Mouse (Mus musculus) layer of hippocampus, adult 2 months (tissue): ENCODE measurements around the gene Npnt. TPM values are rescaled to one million over a fixed set of nuclear protein-coding genes. Genes with fewer than 3 reads are reported as not detected.

Source experiments
- DNase-seq, 2 experiments: peaks; one replicate each; pipeline ENCODE4 v3.0.0; 2022; ENCODE audit warnings: low spot score in 2 of 2
- H3K27ac ChIP-seq: fragments of 200-600 bp; 2 replicates; pipeline ENCODE4 v1.8.1; 2022
- H3K4me3 ChIP-seq: fragments of 200-600 bp; 2 replicates; pipeline ENCODE4 v1.8.1; 2022; ENCODE audit warnings: mild to moderate bottlenecking
- CTCF ChIP-seq: fragments of 200-600 bp; conservative IDR thresholded peaks from 2 replicates; pipeline ENCODE4 v1.8.1; 2022; ENCODE audit warnings: antibody characterized with exemption, mild to moderate bottlenecking, moderate library complexity
- total RNA-seq, 2 experiments: library from RNA; stranded (reverse); gene quantifications; 2 replicates each; pipeline ENCODE4 v1.2.3; 2021

Npnt gene
- total RNA-seq, 2 experiments from 2014 or later = 14.2 to 18.7 TPM

GRCm38 (mm10) chr3:132855458-132856212, 94.5 kb downstream of the Npnt start:
- Histone ChIP-seq H3K27ac (no peak overlapping the region), H3K4me3 (no peak overlapping the region)
- DNase-seq = no peak
- no peak for TF ChIP-seq CTCF

GRCm38 (mm10) chr3:132854271-132854670, 95.8 kb downstream of the Npnt start:
- no peak overlapping the region for H3K4me3 ChIP-seq
- TF ChIP-seq CTCF = no peak
- no peak overlapping the region for H3K27ac ChIP-seq
- no peak for DNase-seq

- no peak for DNase-seq
- no peak overlapping the region for H3K27ac ChIP-seq
- TF ChIP-seq CTCF = no peak
- H3K4me3 ChIP-seq = no peak overlapping the region; the same call in 1 of the 2 replicates
Observed at GRCm38 (mm10) chr3:132851841-132852728, 98.0 kb downstream of the Npnt start.

- H3K4me3 ChIP-seq = no peak overlapping the region
- TF ChIP-seq CTCF = no peak
- DNase-seq = no peak
- no peak overlapping the region for H3K27ac ChIP-seq
Observed at GRCm38 (mm10) chr3:132851417-132851816, 98.7 kb downstream of the Npnt start.

- no peak for TF ChIP-seq CTCF
- no peak overlapping the region for H3K4me3 ChIP-seq
- DNase-seq = no peak
- H3K27ac ChIP-seq = peak overlapping the region; percentile 78
Observed at GRCm38 (mm10) chr3:132850431-132850830, 99.7 kb downstream of the Npnt start.

GRCm38 (mm10) chr3:132849669-132850068, 100.4 kb downstream of the Npnt start:
- TF ChIP-seq CTCF = no peak
- peak in 1 of 2 experiments; percentile 34 for DNase-seq

GRCm38 (mm10) chr3:132842676-132843075, 107.4 kb downstream of the Npnt start:
- TF ChIP-seq CTCF = no peak
- DNase-seq = no peak

More at GRCm38 (mm10) chr3:132849669-132850068, 100.4 kb downstream of the Npnt start:
- Histone ChIP-seq H3K27ac (peak overlapping the region; percentile 78), H3K4me3 (no peak overlapping the region)

GRCm38 (mm10) chr3:132839516-132839915, 110.6 kb downstream of the Npnt start:
- Histone ChIP-seq H3K27ac (no peak overlapping the region), H3K4me3 (no peak overlapping the region)
- no peak for TF ChIP-seq CTCF
- DNase-seq = no peak

More at GRCm38 (mm10) chr3:132842676-132843075, 107.4 kb downstream of the Npnt start:
- Histone ChIP-seq H3K4me3 (no peak overlapping the region), H3K27ac (no peak overlapping the region)

- H3K4me3 ChIP-seq = no peak overlapping the region
Observed at GRCm38 (mm10) chr3:132838656-132839417, 111.3 kb downstream of the Npnt start.

GRCm38 (mm10) chr3:132837134-132837533, 113.0 kb downstream of the Npnt start:
- Histone ChIP-seq H3K27ac (no peak overlapping the region), H3K4me3 (no peak overlapping the region)
- no peak for TF ChIP-seq CTCF
- no peak for DNase-seq

More at GRCm38 (mm10) chr3:132838656-132839417, 111.3 kb downstream of the Npnt start:
- DNase-seq = no peak
- no peak for TF ChIP-seq CTCF
- no peak overlapping the region for H3K27ac ChIP-seq

- Histone ChIP-seq H3K4me3 (no peak overlapping the region), H3K27ac (no peak overlapping the region)
- DNase-seq = no peak
- TF ChIP-seq CTCF = no peak
Observed at GRCm38 (mm10) chr3:132835118-132835794, 114.8 kb downstream of the Npnt start.

Other genes with a start within 250 kb of the Npnt start
- 10 to 100 TPM; 10.0 to 10.8 TPM for gene Ints12, start 141.5 kb upstream of the Npnt start, total RNA-seq
- 10 to 100 TPM in 1 of 2 experiments, 1 to 10 TPM in 1; 7.3 to 10.1 TPM for gene Gstcd, start 141.7 kb upstream of the Npnt start, total RNA-seq